Mouse (Mus musculus): ENCODE results near the gene Tomm70a.

Tomm70a gene

DNA sequence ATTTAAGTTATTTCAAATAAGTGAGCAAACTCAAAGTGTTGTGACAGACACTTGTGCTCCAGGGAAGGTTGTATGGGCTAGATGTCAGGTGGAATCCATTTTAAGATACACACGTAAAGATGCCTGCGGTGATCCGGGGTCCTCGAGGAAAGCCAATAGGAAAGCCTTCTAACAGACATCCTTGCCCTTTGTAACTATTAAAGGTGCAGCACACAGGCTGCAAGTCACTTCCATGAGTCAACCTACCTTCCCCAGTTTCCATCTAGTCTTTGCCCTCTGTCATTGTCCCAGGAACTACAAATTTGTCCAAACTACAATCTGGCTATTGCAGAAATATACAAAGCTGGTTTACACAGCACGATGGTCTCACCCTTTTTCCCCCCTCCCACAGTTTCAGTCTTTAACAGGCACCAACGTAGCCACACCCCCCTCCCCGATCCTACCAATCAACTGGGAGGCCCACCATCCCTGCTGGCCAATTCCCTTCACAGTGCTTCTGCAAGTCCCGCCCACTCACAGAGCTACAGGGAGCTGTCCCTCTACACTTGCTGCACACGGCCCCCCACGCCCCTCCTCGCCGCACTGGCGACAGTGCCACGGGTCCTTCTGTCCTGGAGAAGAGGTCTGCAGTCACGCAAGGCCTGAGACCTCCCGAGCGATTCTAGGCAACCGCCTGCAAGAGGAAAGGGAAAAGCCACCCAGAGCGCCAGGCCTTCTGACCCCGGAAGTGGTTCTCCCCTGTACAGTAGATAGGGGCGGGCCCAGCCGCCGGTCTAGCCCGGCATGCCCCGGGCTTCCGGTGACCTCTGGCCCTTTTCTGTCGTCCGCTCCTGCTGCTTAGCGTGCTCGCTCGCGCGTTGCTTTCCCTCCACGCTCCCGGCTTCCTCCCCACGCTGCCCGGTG is at the start of gene Tomm70a:
Gene Tomm70a (plus strand): TSS at position 791 of the 903 bp plus-strand sequence.
- ATAC-seq (ENCODE audit: low TSS enrichment) = peak; percentile 96

DNA sequence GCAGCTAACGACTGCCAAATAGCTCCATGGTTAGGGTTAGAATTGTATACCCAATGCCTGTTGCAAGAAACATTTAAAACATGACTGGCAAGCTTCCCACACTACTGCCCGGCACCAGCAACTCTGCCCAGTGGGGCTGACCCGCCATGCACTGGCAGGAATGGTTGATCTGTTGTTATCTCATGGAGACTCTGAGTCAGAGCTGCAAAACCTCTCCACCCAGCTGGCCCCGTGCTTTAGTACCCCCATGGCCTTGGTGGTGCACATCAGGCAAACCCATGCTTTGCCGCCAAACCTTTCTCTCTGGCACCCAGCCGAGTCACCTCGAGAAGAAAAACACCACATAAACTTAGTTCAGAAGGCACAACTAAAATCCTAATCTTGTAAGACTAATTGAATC is 45.5 kb upstream of the Tomm70a start:
- no peak for ATAC-seq (ENCODE audit: low TSS enrichment)

DNA sequence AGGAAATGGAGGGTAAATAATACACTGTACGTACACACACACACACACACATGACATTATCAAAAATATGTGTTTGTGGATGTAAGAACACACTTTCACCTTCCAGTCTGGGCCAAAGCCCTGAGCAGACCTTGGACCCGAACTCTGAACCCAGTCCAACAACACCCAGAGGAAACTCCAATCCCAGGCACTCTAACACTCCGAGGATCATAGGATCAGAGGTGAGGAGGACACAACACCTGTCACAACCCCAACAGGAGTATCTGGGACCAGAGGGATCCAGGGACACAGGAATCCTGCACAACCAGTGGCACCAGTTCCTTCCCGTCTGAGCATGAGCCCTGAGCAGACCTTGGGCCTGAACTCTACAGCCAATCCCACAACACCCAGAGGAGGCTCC is 41.9 kb upstream of the Tomm70a start:
- ATAC-seq (ENCODE audit: low TSS enrichment) = no peak

DNA sequence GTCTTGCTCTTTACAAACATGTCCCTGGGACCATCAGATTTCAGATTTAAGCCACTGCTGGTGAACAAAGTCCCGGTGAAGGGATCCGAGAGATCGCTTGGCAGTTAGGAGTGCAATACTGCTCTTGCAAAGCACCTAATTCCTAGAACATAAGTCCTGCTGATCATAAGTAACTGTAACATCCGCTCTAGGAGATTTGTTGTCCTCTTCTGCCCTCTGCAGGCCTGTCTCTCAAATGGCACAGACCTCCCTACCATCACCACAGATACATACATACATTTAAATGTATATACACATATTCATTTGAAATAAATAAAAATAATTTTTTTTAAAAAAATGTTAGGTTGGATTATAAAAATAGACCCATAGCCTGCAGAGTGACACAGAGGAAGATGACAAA is 29.0 kb upstream of the Tomm70a start:
- peak; percentile 96 for ATAC-seq (ENCODE audit: low TSS enrichment)

DNA sequence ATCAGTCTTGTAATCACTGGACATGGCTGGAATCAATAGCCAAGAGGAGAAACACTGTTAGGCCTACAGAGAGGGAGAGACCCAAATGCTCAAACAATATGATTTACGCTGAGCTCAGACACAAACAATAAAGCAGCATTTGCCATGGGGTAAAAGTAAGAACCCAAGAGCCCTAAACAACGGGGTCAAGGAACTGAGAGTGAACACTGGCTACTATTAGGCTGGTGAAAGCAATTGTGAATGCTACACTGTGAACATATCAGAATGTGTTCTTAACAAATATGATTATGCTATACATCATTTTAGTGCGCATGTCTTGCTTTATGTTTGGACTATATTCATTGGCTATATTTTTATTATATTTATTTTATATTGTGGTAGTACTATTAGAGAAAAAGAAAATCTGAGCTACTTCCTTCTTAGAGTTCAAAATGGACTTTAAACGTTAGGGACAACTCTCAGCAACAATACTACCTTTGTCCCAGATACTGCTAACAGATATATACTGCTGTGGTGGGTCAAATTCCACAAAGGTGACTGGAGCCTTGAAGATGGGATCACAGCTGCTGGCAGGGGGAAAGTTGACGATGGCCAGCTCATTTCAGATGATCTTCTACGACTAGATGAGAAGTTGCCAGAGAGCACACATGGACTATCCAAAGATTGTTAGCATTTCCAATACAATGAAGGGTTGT is 28.4 kb upstream of the Tomm70a start:
- ATAC-seq (ENCODE audit: low TSS enrichment) = no peak

DNA sequence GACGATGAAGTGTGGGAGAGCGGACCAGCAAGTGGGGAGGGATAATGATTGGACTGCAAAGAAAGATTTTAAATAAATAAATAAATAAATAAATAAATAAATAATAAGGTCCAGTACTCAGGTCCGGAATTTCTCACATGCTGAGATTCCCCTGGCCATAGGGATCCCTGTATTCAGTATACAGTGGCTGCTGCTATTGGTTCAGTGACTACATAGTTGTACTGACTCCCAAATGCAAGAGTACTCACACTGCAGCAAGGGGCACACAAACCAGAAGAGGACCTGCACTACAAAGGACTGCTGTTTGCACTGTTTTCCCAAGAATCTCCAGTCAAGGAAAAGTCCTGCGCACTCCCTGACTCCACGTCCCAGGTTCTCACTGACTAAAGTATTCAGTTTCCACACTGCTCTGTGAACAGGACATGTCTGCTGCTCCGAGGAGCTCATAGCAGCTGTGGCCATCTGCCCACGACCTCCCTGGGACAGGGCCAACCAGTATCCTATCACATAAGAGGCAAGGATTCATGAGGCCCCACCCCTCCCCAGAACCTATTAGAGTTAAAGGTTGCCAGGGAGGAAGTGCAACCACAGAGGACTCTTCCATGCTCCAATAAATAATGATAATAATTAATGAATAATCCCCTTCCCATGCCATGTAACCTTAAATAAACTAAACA is 22.9 kb upstream of the Tomm70a start:
- no peak for ATAC-seq (ENCODE audit: low TSS enrichment)

DNA sequence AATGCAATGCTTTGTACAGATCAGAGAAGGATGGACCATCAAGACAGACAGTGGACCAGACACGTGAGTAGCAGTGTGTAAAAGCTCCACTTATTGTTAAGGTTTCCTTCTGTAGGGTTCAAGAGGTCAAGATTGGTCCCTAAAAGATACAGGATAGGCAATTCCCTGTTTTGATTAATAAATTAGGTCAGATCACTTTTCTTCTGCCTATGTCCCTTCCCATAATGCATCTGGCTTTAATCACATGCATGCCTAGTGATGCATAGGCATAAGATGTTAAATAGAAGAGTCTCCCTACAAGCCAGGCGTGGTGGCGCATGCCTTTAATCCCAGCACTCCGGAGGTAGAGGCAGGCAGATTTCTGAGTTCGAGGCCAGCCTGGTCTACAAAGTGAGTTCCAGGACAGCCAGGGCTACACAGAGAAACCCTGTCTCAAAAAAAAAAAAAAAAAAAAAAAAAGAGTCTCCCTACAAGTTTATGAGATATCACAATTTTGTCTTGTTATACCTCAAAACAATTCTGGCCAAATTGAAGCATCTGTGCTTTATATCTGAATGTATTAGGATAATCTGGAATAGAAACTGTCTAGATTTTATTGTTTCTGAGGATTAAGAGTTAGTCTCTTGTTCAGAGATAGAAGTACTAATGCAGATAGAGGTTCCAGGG is 21.8 kb upstream of the Tomm70a start:
- no peak for ATAC-seq (ENCODE audit: low TSS enrichment)

DNA sequence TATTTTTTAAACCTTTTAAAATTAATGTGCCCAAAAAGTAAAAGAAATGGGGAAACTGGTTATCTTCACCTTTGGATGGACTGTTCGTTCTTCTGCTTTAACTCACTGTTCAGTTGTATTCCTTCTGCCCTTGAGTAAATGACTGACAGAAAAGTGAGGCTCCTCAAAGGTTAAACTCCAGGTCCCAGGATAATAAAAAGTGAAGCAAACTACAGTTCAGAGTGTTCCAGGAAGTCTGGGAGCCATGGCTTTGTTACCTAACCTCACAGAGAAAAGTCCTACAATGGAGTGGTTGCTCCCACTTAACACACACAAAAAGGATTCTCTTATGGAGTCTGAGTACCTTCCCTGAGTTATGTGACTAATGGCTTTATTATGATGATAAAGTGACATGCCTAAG is 20.3 kb upstream of the Tomm70a start:
- ATAC-seq (ENCODE audit: low TSS enrichment) = no peak

DNA sequence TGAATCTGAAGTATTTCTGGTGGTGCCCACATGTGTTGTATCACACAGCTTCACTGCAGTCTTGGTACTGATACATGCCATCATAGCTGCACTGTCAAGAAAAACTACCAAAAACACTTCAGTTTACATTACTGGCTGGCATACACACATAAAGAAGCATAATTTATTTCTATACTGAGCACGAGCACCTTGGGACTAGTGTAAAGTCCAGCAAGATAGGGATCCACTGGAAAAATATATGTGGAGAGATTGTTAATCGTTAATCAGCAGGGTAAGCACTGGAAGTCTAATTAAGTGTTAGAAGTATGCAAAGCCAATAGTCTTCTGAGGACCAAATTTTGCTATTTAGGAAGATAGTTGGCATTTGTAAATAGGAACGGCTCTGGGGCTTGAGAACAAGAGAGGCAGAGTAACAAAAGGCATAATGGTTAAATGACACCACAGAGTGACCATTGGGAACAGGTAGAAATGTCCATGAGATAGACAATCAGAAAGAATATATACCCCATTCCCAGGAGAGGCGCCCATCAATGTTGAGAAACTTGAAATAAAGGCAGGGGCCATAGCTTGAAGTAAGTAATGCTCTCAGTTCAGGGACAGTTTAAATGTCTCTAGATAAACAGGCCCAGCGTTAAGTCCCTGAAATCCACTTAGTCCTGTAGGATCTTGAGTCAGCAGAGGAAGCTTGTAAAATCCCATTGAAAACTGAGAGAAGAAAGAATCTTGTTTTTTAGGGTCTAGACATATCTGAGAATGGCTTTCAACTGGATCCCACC is 15.1 kb upstream of the Tomm70a start:
- no peak for ATAC-seq (ENCODE audit: low TSS enrichment)

DNA sequence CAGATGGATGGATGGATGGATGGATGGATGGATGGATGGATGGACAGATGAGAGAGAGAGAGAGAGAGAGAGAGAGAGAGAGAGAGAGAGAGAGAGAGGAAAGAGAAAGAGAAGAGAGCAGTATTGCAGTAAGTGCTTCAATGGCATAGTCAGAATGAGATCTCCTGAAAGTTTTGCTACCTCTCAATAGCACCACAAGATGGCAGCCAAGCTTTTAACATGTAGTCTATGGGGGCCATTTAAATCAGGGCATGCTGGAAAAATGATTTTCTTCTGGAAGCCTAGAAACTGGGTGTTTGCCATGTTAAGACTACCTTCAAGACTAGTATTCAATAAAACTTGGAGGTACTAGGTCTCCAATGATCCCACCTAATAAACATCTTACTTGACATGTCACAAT is 5.4 kb upstream of the Tomm70a start:
- ATAC-seq (ENCODE audit: low TSS enrichment) = peak; percentile 81

DNA sequence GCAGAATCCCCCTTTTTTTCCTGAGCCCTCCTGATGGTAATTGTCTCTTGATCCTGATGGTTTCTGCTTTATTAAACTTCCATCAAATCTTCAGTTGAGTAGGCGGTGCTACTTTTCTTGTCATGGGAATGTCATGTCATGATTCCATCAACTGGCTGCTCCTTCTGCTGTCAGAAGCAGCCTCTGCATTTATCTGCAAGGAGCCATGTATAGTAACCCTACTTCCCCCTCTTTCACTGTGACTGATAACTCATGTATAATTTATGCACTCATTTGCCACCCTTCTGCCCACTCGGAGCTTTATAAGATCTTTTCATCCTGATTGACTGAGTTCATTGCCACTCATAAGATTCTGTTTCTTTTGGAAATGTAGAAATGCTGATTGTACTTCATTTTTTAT is 3.9 kb upstream of the Tomm70a start:
- ATAC-seq (ENCODE audit: low TSS enrichment) = no peak

DNA sequence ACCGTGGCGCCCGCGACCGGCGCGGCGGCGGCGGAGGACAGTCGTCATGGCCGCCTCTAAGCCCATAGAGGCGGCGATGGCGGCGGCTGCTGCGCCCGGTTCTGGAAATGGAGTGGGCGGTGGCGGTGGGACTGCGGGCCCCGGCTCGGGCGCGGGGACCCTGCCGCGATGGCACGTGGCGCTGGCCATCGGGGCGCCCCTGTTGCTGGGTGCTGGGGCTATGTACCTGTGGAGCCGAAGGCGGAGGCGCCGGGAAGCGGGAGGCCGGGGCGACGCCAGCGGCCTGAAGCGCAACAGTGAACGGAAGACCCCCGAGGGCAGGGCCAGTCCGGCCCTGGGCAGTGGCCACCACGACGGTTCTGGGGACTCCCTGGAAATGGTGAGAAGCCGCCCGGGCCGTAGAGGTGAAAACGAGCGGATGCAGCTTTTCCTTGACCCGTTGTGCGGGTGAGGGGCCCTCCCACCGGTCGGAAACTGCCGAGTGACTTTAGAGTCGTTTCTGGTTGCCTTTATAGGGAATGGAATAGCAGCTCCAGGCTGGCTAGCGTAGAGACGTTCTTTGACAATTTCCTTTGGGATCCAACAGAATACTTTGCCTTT is 413 bp downstream of the Tomm70a start:
- ATAC-seq (ENCODE audit: low TSS enrichment) = peak; percentile 2; the same call in 1 of the 2 replicates

DNA sequence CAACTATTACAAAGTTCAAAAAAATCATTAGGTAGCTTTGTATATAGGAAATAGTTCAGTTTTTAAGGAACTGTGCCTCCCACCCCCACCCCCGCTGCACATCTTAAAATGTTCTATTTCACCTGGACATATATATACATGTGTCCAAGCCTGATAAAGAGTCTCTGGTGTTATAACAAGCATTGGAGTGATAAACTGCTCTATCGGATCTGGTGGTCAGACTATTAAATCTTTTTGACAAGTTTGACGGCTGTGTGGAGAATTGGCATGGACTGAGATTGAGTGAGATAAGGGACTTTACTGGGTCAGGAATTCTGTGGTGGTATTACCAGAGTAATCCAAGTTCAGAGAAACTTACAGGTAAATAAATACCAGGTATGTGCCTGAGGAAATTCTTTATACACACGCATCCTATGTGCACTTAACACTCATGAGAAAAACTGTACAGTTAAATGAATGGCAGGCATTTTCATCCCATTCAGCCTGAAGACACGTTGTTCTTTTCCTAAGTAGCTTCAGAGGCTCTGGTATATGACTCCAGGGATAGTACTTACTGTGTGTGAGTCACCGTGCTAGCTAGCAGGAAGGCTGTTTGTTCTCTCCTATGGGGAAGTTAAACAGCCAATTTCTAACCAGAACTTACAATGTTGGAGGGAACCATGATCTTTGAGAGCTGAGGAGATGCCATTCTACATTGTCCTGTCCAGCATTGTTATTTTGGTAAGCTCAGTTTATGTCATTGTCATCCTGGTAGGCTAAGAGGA is 1.4 kb downstream of the Tomm70a start:
- ATAC-seq (ENCODE audit: low TSS enrichment) = no peak

DNA sequence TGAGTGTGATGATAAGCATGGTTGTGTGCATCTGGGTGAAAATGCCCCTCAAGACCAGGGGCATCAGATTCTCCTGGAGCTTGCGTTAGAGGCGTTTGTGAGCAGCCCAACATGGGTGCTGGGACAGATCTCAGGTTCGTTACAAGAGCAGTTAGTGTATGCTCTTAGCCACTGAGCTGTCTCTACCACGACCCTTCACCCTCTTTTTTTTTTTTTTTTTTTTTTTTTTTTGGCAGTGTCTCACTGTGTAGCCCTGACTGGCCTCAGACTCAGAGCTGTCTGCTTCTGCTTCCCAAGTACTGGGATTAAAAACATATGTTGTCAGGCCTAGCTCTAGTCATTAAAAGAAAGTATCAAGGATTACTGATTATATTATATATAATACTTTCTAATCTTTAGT is 4.8 kb downstream of the Tomm70a start:
- no peak for ATAC-seq (ENCODE audit: low TSS enrichment)

DNA sequence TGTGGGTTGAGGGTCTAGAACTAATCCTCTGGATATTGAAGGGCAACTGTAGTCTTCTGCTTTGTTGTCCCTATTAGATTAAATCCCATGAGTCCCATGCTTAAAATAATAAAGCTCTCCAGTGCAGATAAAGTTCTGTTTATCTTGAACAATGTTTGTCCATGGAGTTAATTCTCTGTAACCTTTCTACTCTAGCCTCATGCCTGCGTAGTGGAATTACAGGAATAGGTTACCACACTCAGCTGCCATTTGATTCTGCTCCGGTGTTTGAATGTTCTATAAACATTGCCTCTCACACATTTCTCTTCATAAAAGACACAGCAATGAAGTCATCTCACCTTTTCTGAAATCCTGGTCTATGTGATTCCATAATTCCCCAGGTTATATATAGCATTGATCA is 6.3 kb downstream of the Tomm70a start:
- ATAC-seq (ENCODE audit: low TSS enrichment) = no peak

DNA sequence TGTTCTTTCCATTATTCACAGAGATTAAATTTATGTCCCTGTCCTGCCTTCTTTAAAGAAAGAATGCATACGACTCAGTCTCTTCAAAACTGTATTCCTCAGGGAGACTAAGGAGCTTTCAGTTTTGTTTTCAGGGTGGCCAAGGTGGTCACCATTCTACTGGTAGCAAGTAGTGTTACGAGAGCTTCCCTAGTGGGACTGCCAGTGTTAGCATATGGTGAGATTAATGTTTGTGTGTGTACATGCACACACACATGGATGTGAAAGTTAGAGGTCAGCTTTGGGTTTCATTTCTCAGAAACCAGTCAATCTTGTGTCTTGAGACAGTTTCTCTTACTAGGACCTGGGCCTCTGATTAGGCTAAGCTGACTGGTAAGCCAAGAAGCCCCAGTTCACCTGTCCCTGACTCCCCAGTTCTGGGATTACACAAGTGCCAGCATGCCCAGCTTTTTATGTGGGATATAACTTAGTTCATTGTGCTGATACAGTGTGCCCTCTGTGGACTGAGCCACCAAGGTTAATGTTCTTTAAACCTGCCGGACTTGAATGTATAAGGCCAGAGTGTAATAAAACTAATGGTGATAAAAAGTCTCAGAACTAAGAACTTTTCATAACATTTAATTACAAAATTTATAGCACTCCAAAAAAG is 9.4 kb downstream of the Tomm70a start:
- ATAC-seq (ENCODE audit: low TSS enrichment) = no peak

DNA sequence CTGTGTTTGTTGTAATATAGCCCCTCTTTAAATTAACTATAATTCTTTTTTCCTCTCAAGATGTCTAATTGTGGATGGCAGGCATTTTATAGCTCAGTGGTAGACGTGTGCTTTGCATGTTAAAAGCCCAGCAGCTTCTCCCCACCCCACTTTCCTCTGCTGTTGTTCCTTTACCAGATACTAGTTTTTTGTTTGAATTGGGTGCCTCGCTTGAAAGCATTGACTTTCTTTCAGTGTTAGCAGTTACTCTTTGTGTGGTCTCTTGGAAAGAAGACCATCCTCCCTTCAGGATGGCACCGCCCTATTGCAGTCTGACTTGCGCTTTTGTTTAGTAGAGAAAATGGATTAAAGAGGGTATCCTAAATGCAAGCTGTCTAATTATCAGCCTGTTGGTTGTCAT is 10.0 kb downstream of the Tomm70a start:
- no peak for ATAC-seq (ENCODE audit: low TSS enrichment)

DNA sequence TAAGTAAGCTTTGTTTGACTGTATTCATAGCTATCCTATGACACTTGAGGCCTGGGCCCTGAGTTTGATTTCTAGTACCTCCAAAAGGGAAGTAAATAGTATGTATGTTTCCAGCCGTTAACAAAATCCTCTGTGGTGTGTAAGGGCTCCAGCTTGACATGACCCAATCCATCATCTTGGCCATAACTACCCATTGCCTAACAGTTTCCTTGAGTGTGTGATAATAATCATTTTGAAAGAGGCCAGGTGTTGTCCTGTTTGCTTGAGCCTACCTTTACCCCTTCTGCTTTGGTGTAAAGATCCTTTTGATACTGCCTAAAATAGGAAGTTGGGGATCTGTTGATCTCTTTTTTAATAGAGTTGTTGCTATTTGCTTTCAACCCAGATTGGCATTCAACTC is 10.8 kb downstream of the Tomm70a start:
- no peak for ATAC-seq (ENCODE audit: low TSS enrichment)

DNA sequence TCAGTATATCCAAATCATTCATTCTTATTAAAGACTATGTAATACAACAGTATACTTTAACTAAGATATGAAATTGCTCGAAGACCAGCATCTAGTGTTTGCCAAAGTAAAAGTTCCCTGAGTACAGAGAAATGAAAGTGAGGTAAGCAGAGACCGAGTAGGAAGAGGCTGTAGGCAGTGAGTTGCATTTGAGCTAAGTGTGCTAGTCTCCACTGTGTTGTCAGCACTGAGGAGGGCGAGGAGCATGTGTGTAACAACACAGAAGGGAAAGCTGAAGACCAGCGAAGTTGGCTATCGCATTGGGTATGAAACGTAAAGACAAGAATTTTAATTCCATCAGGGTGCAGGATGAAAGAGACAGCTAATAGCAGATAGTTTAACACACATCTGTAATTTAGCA is 12.1 kb downstream of the Tomm70a start:
- peak; percentile 93 for ATAC-seq (ENCODE audit: low TSS enrichment)

DNA sequence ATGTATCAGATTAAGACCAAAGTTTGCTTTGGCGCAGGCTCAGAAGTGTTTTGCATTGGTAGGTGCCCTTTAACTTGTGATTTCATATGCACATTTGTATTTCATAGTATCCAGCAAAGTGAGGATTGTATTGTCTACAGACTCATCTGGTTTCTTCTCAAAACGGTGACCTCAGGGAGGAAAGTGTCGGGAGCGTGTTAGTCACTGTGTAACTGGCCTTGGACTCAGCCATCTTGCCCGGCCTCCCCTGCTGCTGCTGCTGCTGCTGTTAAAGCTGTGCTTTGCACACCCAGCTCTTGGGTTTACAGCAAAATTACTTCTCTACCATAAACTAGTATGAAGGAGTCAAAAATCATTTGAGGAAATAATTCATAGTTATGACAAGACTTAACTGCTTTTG is 23.2 kb downstream of the Tomm70a start:
- ATAC-seq (ENCODE audit: low TSS enrichment) = no peak

Measured in frontal cortex, adult (tissue).